ENCODE assay signal across 8 mouse cellular contexts in genomic region chr9:121857474-121858152, GRCm38 (mm10). TPM values are rescaled to one million over a fixed set of nuclear protein-coding genes. Genes with fewer than 3 reads are reported as not detected.
A peak's percentile ranks its signal among the peaks of the same experiment; 100 is the strongest.
DNase-seq lines count a peak whose midpoint lies in the region; ATAC-seq and TF ChIP-seq lines count a peak whose summit lies in the region.

No protein-coding gene starts in this region.

- TF ChIP-seq CTCF in lung, adult 2 months (IDR thresholded peaks at IDR 0.05; ENCODE audit: insufficient read depth, low read length), result no peak

- H3K4me2 ChIP-seq in forebrain, embryonic 14.5 days (ENCODE audit: low read length), result peak overlapping the region; percentile 92

- H3K9me3 ChIP-seq in forebrain, embryonic 14.5 days (replicated peaks; ENCODE audit: control insufficient read depth, low read length), result no peaks in the 10 kb centered on the region

- TF ChIP-seq POLR2A in lung, adult 2 months (IDR thresholded peaks at IDR 0.05; ENCODE audit: borderline replicate concordance, extremely low read depth, low read depth, low read length), result peak; percentile 90

- intact Hi-C loops in heart, postnatal 14 days (cut with DNase I), result no loop called here

- no peaks in the 10 kb centered on the region for H3K36me3 ChIP-seq in forebrain, embryonic 14.5 days (ENCODE audit: control insufficient read depth, insufficient read depth, low read length)

- peak overlapping the region; percentile 88 for H3K9ac ChIP-seq in forebrain, embryonic 14.5 days (ENCODE audit: low read length)

- ATAC-seq in forebrain, embryonic 14.5 days, result peak; percentile 99
- ATAC-seq in neutrophil, adult 5-6 weeks (ENCODE audit: extremely low read depth, insufficient number of reproducible peaks, low FRiP score, poor library complexity, severe bottlenecking), result peak; percentile 91

- no peaks in the 10 kb centered on the region for H3K27me3 ChIP-seq in forebrain, embryonic 14.5 days (replicated peaks; ENCODE audit: control insufficient read depth, insufficient read depth, low read length)

- peaks cover 5% of the 10 kb centered on the region; the same call in 1 of the 2 replicates for H3K4me1 ChIP-seq in forebrain, embryonic 14.5 days (ENCODE audit: control insufficient read depth, insufficient read depth, low read length)
- H3K4me1 ChIP-seq in lung, adult 2 months (ENCODE audit: control insufficient read depth, insufficient read depth, low read length), result peaks cover 2% of the 10 kb centered on the region; the same call in 1 of the 2 replicates

- peak overlapping the region; percentile 64 for H3K4me3 ChIP-seq in forebrain, embryonic 14.5 days (ENCODE audit: low read depth, low read length)
- H3K4me3 ChIP-seq in lung, adult 2 months (replicated peaks; ENCODE audit: extremely low read depth, low read depth, low read length), result peak overlapping the region; percentile 93

- peak overlapping the region; percentile 91 for H3K27ac ChIP-seq in forebrain, embryonic 14.5 days (ENCODE audit: low read depth, low read length)

- peak; percentile 95 for DNase-seq in ES-CJ7 (ENCODE audit: low read depth, low spot score)
- DNase-seq in cerebellum, adult 11 months, result peak; percentile 97
- DNase-seq in forebrain, embryonic 14.5 days (ENCODE audit: low spot score), result peak; percentile 98
- peak; percentile 99 for DNase-seq in heart, postnatal 14 days
- peak; percentile 97 to 98 for DNase-seq in layer of hippocampus, adult 18-20 months (ENCODE audit: low spot score in 2 of 2)
- peak; percentile 98 for DNase-seq in lung, adult 2 months
- peak; percentile 96 for DNase-seq in thymus, adult 18-20 months

- WGBS in forebrain, embryonic 14.5 days, result 0% methylated on average over 52 of the region's 70 CpGs
- 2% methylated on average over 70 of the region's 70 CpGs for WGBS in lung, adult 2 months

RNA-seq across cellular contexts. Expression of gene Higd1a, which starts 0.5 kb away (rescaled TPM):
- 114 and 151 TPM in 2 replicates for polyA plus RNA-seq in forebrain, embryonic 14.5 days (2014; fragmentation: Nextera tagmentation; extraction: Ambion mirVana)
- 100 to 1,000 TPM; 203 to 224 TPM for total RNA-seq in heart, postnatal 14 days (2021)
- total RNA-seq in layer of hippocampus, adult 18-20 months (2021), result 10 to 100 TPM; 79.1 to 86.6 TPM
- 11.6 and 24.4 TPM in 2 replicates for polyA plus RNA-seq in lung, adult 2 months (2012; rRNA removed)
- 7.2 and 15.2 TPM in 2 replicates for total RNA-seq in neutrophil, adult 5-6 weeks (2017)

RNA-seq across cellular contexts. Expression of gene Ccdc13, which starts 18.4 kb away (rescaled TPM):
- 2.7 and 3.0 TPM in 2 replicates for polyA plus RNA-seq in forebrain, embryonic 14.5 days (2014; fragmentation: Nextera tagmentation; extraction: Ambion mirVana)
- total RNA-seq in heart, postnatal 14 days (2021), result under 1 TPM in 1 of 2 experiments, not detected in 1; 0.38 TPM
- total RNA-seq in layer of hippocampus, adult 18-20 months (2021), result 1 to 10 TPM; 8.1 to 8.4 TPM
- 4.2 and 5.1 TPM in 2 replicates for polyA plus RNA-seq in lung, adult 2 months (2012; rRNA removed)
- 0.25 TPM in 1 of 2 replicates, not detected in the other for total RNA-seq in neutrophil, adult 5-6 weeks (2017)

RNA-seq across cellular contexts. Expression of gene Ackr2, which starts 40.5 kb away (rescaled TPM):
- polyA plus RNA-seq in forebrain, embryonic 14.5 days (2014; fragmentation: Nextera tagmentation; extraction: Ambion mirVana), result 2.0 and 2.1 TPM in 2 replicates
- 1 to 10 TPM; 2.0 to 3.4 TPM for total RNA-seq in heart, postnatal 14 days (2021)
- total RNA-seq in layer of hippocampus, adult 18-20 months (2021), result 1 to 10 TPM; 1.4 to 2.4 TPM
- polyA plus RNA-seq in lung, adult 2 months (2012; rRNA removed), result 43.2 and 46.8 TPM in 2 replicates
- total RNA-seq in neutrophil, adult 5-6 weeks (2017), result 0.25 and 4.5 TPM in 2 replicates

RNA-seq across cellular contexts. Expression of gene Cyp8b1, which starts 58.5 kb away (rescaled TPM):
- not detected in 2 replicates for polyA plus RNA-seq in forebrain, embryonic 14.5 days (2014; fragmentation: Nextera tagmentation; extraction: Ambion mirVana)
- total RNA-seq in heart, postnatal 14 days (2021), result under 1 TPM in 1 of 2 experiments, not detected in 1; 0.10 TPM
- total RNA-seq in layer of hippocampus, adult 18-20 months (2021), result not detected
- 0.90 and 1.1 TPM in 2 replicates for polyA plus RNA-seq in lung, adult 2 months (2012; rRNA removed)
- total RNA-seq in neutrophil, adult 5-6 weeks (2017), result not detected in 2 replicates

Comparison
In these comparisons a context has a peak if more than half of its experiments do, and no peak if none do; other contexts are left out.
1. Peak in every context shown above with its lines: DNase-seq, ATAC-seq, H3K4me3 ChIP-seq and H3K27ac ChIP-seq.